Mouse (Mus musculus): ENCODE data around the gene Slc2a12. TPM values are rescaled to one million over a fixed set of nuclear protein-coding genes. Genes with fewer than 3 reads are reported as not detected.
A peak's percentile ranks its signal among the peaks of the same experiment; 100 is the strongest.

Gene Slc2a12
- polyA plus RNA-seq, 1 experiment from 2014 or later: 3.0 TPM

DNA sequence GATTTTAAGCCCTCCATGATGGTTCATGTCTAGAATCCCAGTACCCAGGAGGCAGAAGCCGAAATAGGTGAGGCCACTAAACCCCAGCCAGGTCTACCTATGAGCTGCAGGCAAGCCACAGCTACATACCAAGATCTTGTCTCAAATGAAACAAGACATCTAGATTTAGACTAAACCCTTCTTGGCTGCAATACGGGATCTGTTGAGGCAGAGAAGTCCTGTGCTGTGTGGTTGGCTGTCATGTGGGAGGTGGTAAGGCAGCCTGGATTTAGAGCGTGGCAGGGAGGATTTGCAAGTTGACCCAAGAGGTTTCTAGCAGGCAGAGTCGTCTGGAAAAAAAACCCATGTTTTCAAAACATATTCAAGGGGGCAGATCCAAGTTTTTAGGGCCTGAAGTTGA is 12.9 kb upstream of the Slc2a12 start:
- whole genome bisulfite sequencing: 56% methylated on average over 4 of the region's 4 CpGs
- Histone ChIP-seq H3K36me3 (ENCODE audit: insufficient read depth, low read length) (no peaks in the 10 kb centered on the region), H3K4me3 (replicated peaks; ENCODE audit: low read depth, low read length) (no peak overlapping the region), H3K9ac (ENCODE audit: low read depth, low read length) (no peak overlapping the region), H3K9me3 (replicated peaks; ENCODE audit: low read length) (no peaks in the 10 kb centered on the region), H3K4me1 (replicated peaks; ENCODE audit: insufficient read depth, low read length) (no peaks in the 10 kb centered on the region), H3K4me2 (ENCODE audit: low read length) (no peak overlapping the region), H3K27me3 (ENCODE audit: insufficient read depth, low read length) (no peaks in the 10 kb centered on the region), H3K27ac (no peak overlapping the region)
- no peak for DNase-seq (ENCODE audit: low spot score)
- no peak for TF ChIP-seq CTCF (IDR thresholded peaks at IDR 0.05; ENCODE audit: low read depth)
- no peak for ATAC-seq (replicated peaks; ENCODE audit: low FRiP score, low read depth)

DNA sequence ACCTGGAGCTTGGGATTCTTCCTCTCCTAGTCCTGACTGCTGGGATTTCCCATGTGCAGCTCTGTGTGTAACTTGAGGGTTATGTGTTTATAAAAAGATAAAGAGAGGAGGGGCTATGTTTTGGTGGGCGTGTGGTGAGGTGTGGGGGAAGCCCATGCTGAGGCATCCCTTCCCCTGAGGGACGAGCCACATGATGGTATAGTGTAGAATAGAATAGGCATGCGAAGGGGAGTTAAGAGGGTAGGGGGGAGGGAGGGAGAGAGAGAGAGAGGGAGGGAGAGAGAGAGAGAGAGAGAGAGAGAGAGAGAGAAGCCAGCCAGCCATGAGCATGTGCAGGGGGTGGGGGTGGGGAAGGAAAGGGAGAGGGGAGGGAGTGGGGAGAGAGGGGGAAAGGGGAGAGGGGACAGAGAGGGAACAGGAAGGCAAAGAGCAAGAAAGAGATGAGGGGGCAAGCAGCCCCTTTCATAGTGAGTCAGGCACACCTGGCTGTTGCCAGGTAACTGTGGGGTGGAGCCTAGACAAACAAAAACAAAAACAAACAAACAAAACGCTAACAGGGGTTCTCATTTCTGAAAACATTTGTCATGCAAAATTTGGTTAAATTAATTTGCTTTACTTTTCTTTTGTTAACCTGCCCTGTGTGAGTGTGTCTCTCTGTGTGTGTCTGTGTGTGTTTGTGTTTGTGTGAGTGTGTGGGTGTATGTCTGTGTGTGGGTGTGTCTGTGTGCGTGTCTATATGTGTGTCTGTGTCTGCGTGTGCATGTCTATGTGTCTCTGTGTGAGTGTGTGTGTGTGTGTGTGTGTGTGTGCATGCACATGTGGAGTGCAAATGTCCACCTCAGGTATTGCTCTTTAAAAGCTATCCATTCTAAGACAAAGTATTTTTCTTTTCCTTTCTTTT is 11.2 kb upstream of the Slc2a12 start:
- WGBS: 52% methylated on average over 6 of the region's 6 CpGs
- H3K4me3 ChIP-seq (replicated peaks; ENCODE audit: low read depth, low read length): no peak overlapping the region
- H3K9ac ChIP-seq (ENCODE audit: low read depth, low read length): no peak overlapping the region
- TF ChIP-seq CTCF (IDR thresholded peaks at IDR 0.05; ENCODE audit: low read depth): no peak
- H3K4me2 ChIP-seq (ENCODE audit: low read length): no peak overlapping the region
- DNase-seq (ENCODE audit: low spot score) (no peak), ATAC-seq (replicated peaks; ENCODE audit: low FRiP score, low read depth) (no peak; the same call in 1 of the 2 replicates)
- H3K27ac ChIP-seq: no peak overlapping the region
- no peaks in the 10 kb centered on the region for H3K36me3 ChIP-seq (ENCODE audit: insufficient read depth, low read length)
- no peaks in the 10 kb centered on the region for H3K9me3 ChIP-seq (replicated peaks; ENCODE audit: low read length)
- no peaks in the 10 kb centered on the region for H3K27me3 ChIP-seq (ENCODE audit: insufficient read depth, low read length)
- H3K4me1 ChIP-seq (replicated peaks; ENCODE audit: insufficient read depth, low read length): no peaks in the 10 kb centered on the region

DNA sequence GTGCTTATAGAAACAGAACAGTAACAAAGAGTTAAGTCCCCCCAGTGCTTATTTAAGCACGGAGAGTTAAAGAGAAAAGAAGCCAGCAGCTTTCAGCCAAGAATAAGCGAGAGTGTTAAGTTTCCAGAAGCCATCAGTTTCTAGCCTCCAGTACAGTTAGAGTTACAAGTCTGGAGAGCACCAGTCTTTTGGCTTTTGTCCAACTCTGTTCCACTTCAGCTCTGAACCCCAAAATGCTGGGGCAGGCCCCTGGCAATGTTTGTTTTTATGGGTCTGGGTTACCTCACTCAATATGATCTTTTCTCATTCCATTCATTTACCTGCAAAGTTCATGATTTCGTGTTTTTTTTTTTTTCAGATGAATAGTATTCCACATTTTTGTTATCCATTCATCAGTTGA is 7.6 kb upstream of the Slc2a12 start:
- 44% methylated on average over 3 of the region's 3 CpGs for WGBS
- no peaks in the 10 kb centered on the region for H3K9me3 ChIP-seq (replicated peaks; ENCODE audit: low read length)
- DNase-seq (ENCODE audit: low spot score): no peak

DNA sequence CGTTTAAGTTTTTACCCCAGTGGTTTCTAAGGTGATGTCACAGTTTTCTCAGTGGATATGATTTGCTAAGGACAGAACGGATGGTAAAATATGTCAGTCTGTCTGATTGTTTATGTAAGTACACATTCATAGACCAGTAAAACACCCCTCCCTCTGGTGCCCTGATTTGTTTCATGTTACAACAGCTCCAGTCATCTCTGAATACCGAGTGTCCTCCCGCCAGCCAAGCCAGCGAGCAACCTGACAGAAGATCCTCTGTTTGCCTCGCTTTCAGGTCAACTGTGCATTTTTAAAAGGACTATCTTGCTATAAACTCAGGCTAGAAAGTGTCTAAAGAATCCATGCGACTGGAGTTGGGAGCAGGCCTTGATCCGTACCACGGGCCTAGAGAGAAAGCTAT is 640 bp upstream of the Slc2a12 start:
- H3K4me3 ChIP-seq (replicated peaks; ENCODE audit: low read depth, low read length): no peak overlapping the region
- H3K9me3 ChIP-seq (replicated peaks; ENCODE audit: low read length): no peaks in the 10 kb centered on the region
- no peak for ATAC-seq (replicated peaks; ENCODE audit: low FRiP score, low read depth)
- peak overlapping the region; percentile 85; the same call in 1 of the 2 replicates for H3K27ac ChIP-seq
- TF ChIP-seq CTCF (IDR thresholded peaks at IDR 0.05; ENCODE audit: low read depth): no peak
- no peaks in the 10 kb centered on the region for H3K27me3 ChIP-seq (ENCODE audit: insufficient read depth, low read length)
- no peak overlapping the region for H3K9ac ChIP-seq (ENCODE audit: low read depth, low read length)
- DNase-seq (ENCODE audit: low spot score): no peak
- WGBS: 80% methylated on average over 9 of the region's 9 CpGs
- no peak overlapping the region for H3K4me2 ChIP-seq (ENCODE audit: low read length)
- H3K36me3 ChIP-seq (ENCODE audit: insufficient read depth, low read length): no peaks in the 10 kb centered on the region
- H3K4me1 ChIP-seq (replicated peaks; ENCODE audit: insufficient read depth, low read length): no peaks in the 10 kb centered on the region

More for the DNA sequence above, 7.6 kb upstream of the Slc2a12 start:
- no peak for ATAC-seq (replicated peaks; ENCODE audit: low FRiP score, low read depth)
- no peaks in the 10 kb centered on the region for H3K4me1 ChIP-seq (replicated peaks; ENCODE audit: insufficient read depth, low read length)
- no peak for TF ChIP-seq CTCF (IDR thresholded peaks at IDR 0.05; ENCODE audit: low read depth)
- H3K27ac ChIP-seq: no peak overlapping the region
- no peaks in the 10 kb centered on the region for H3K27me3 ChIP-seq (ENCODE audit: insufficient read depth, low read length)
- no peak overlapping the region for H3K4me2 ChIP-seq (ENCODE audit: low read length)
- H3K4me3 ChIP-seq (replicated peaks; ENCODE audit: low read depth, low read length): no peak overlapping the region
- H3K36me3 ChIP-seq (ENCODE audit: insufficient read depth, low read length): no peaks in the 10 kb centered on the region
- no peak overlapping the region for H3K9ac ChIP-seq (ENCODE audit: low read depth, low read length)

DNA sequence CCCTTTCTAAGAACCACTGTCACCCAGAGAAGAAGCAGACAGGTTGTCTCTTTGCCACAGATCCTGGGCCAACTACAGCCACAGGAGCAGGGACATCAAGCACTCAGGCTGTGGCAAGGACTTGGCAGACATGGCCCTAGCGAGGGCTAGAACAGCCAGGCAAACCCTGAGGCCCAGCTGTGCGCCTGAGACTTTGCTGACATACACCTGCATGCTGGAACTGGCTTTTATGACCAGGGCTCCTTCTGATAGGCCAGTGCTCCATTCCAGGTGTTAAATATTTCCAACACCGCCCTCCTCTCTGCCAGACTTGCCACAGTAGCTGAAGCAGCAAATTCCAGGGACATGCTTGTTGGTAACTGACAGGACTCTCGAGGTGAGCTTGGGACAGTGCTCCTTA is 3.9 kb downstream of the Slc2a12 start:
- Histone ChIP-seq H3K9ac (ENCODE audit: low read depth, low read length) (no peak overlapping the region), H3K4me2 (ENCODE audit: low read length) (no peak overlapping the region), H3K36me3 (ENCODE audit: insufficient read depth, low read length) (no peaks in the 10 kb centered on the region), H3K9me3 (replicated peaks; ENCODE audit: low read length) (no peaks in the 10 kb centered on the region), H3K27ac (no peak overlapping the region), H3K4me3 (replicated peaks; ENCODE audit: low read depth, low read length) (no peak overlapping the region), H3K27me3 (ENCODE audit: insufficient read depth, low read length) (no peaks in the 10 kb centered on the region), H3K4me1 (replicated peaks; ENCODE audit: insufficient read depth, low read length) (no peaks in the 10 kb centered on the region)
- TF ChIP-seq CTCF (IDR thresholded peaks at IDR 0.05; ENCODE audit: low read depth): no peak
- WGBS: 64% methylated on average over 4 of the region's 4 CpGs
- ATAC-seq (replicated peaks; ENCODE audit: low FRiP score, low read depth): peak; percentile 57; the same call in 1 of the 2 replicates
- no peak for DNase-seq (ENCODE audit: low spot score)

DNA sequence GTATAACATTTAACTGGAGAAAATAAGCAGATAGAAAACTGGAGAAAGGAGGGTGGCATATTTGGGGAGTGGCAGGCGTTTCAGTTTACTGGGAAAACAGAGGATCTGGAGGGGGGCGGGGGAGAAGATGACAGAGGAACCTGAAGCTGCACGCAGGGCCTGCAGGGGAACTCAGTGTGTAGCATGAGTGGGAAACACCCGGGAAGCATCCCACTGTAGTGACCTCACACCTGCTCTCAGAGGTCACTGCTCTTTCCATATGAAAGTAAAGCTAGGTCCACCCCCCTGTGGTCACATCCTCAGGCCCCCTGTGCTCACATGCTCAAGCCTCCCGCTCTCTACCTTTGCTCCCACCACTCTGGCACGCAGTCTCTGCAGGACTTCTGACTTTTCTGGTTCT is 9.0 kb downstream of the Slc2a12 start:
- DNase-seq (ENCODE audit: low spot score) (peak; percentile 46), ATAC-seq (replicated peaks; ENCODE audit: low FRiP score, low read depth) (no peak)
- H3K9me3 ChIP-seq (replicated peaks; ENCODE audit: low read length): no peaks in the 10 kb centered on the region
- no peaks in the 10 kb centered on the region for H3K4me1 ChIP-seq (replicated peaks; ENCODE audit: insufficient read depth, low read length)
- no peak overlapping the region for H3K4me3 ChIP-seq (replicated peaks; ENCODE audit: low read depth, low read length)
- H3K27me3 ChIP-seq (ENCODE audit: insufficient read depth, low read length): no peaks in the 10 kb centered on the region
- TF ChIP-seq CTCF (IDR thresholded peaks at IDR 0.05; ENCODE audit: low read depth): no peak
- 32% methylated on average over 6 of the region's 6 CpGs for WGBS
- H3K27ac ChIP-seq: no peak overlapping the region
- H3K9ac ChIP-seq (ENCODE audit: low read depth, low read length): no peak overlapping the region
- no peak overlapping the region for H3K4me2 ChIP-seq (ENCODE audit: low read length)
- no peaks in the 10 kb centered on the region for H3K36me3 ChIP-seq (ENCODE audit: insufficient read depth, low read length)

All from kidney, postnatal 0 days (tissue).